Mouse (Mus musculus) midbrain, embryonic 12.5 days (tissue): ENCODE results near the gene Hdhd5. TPM values are rescaled to one million over a fixed set of nuclear protein-coding genes. Genes with fewer than 3 reads are reported as not detected.

Experiments used
- ATAC-seq: fragments of 200-750 bp; cut with Nextera tagmentation; 2 replicates; pipeline ENCODE4 v1.8.0; 2017; ENCODE audit warnings: low read depth, moderate TSS enrichment, moderate library complexity; ENCODE audit not compliant: low FRiP score
- H3K27ac ChIP-seq: fragments of 300-500 bp; sonication (generic); replicated peaks from 2 replicates; pipeline ENCODE4 v1.5.1; 2016; ENCODE audit warnings: mild to moderate bottlenecking
- H3K27me3 ChIP-seq: fragments of 300-500 bp; sonication (generic); 2 replicates; pipeline ENCODE4 v1.6.1; 2016; ENCODE audit warnings: mild to moderate bottlenecking
- H3K36me3 ChIP-seq: fragments of 300-500 bp; sonication (generic); 2 replicates; pipeline ENCODE4 v1.6.1; 2016
- H3K4me1 ChIP-seq: fragments of 300-500 bp; sonication (generic); 2 replicates; pipeline ENCODE4 v1.6.1; 2016
- H3K4me2 ChIP-seq: fragments of 300-500 bp; sonication (generic); replicated peaks from 2 replicates; pipeline ENCODE4 v1.6.1; 2016; ENCODE audit warnings: mild to moderate bottlenecking, moderate library complexity
- H3K4me3 ChIP-seq: fragments of 300-500 bp; sonication (generic); 2 replicates; pipeline ENCODE4 v1.5.1; 2016; ENCODE audit warnings: mild to moderate bottlenecking
- H3K9ac ChIP-seq: fragments of 300-500 bp; sonication (generic); replicated peaks from 2 replicates; pipeline ENCODE4 v1.6.1; 2016; ENCODE audit warnings: mild to moderate bottlenecking, moderate library complexity
- H3K9me3 ChIP-seq: fragments of 300-500 bp; sonication (generic); 2 replicates; pipeline ENCODE4 v1.6.1; 2016; ENCODE audit warnings: mild to moderate bottlenecking
- WGBS: fragments of 180-500 bp; shearing (Covaris S2); methylation state at CpG from one replicate; pipeline ENCODE4 v1.1.7; 2016; 5-methylcytosine and 5-hydroxymethylcytosine counted together
- polyA plus RNA-seq: library from polyadenylated mRNA; unstranded; fragments of >200 nt; fragmentation: Nextera tagmentation; extraction: Ambion mirVana; gene quantifications from 2 replicates; pipeline ENCODE4 v1.2.1, GENCODE M21; 2016

Hdhd5 gene
- polyA plus RNA-seq, 1 experiment from 2014 or later: 19.0 TPM

GRCm38 (mm10) chr6:120481538-120481937 lies 49.6 kb downstream of the Hdhd5 start:
- ATAC-seq: no peak
- WGBS: 93% methylated on average over 6 of the region's 6 CpGs
- Histone ChIP-seq H3K4me2 (no peak overlapping the region), H3K9me3 (no peaks in the 10 kb centered on the region), H3K4me3 (no peak overlapping the region), H3K9ac (no peak overlapping the region), H3K27ac (no peak overlapping the region), H3K36me3 (no peaks in the 10 kb centered on the region), H3K4me1 (0 out of 2 replicates have a peak, but pooled peaks cover 7% of the 10 kb centered on the region), H3K27me3 (no peaks in the 10 kb centered on the region)

GRCm38 (mm10) chr6:120480361-120480760 lies 50.8 kb downstream of the Hdhd5 start:
- H3K27me3 ChIP-seq: no peaks in the 10 kb centered on the region
- WGBS: 90% methylated on average over 5 of the region's 5 CpGs

GRCm38 (mm10) chr6:120479302-120479701 lies 51.8 kb downstream of the Hdhd5 start:
- Histone ChIP-seq H3K4me1 (0 out of 2 replicates have a peak, but pooled peaks cover 7% of the 10 kb centered on the region), H3K9me3 (no peaks in the 10 kb centered on the region), H3K4me3 (no peak overlapping the region), H3K4me2 (no peak overlapping the region), H3K27me3 (no peaks in the 10 kb centered on the region), H3K9ac (no peak overlapping the region), H3K27ac (no peak overlapping the region), H3K36me3 (no peaks in the 10 kb centered on the region)
- no peak for ATAC-seq
- WGBS: 94% methylated on average over 2 of the region's 2 CpGs

More at GRCm38 (mm10) chr6:120480361-120480760, 50.8 kb downstream of the Hdhd5 start:
- ATAC-seq: no peak
- Histone ChIP-seq H3K4me2 (no peak overlapping the region), H3K4me1 (0 out of 2 replicates have a peak, but pooled peaks cover 7% of the 10 kb centered on the region), H3K36me3 (no peaks in the 10 kb centered on the region), H3K9ac (no peak overlapping the region), H3K9me3 (no peaks in the 10 kb centered on the region), H3K27ac (no peak overlapping the region), H3K4me3 (no peak overlapping the region)

GRCm38 (mm10) chr6:120475288-120475687 lies 55.8 kb downstream of the Hdhd5 start:
- Histone ChIP-seq H3K9ac (no peak overlapping the region), H3K4me2 (no peak overlapping the region), H3K36me3 (no peaks in the 10 kb centered on the region), H3K27ac (no peak overlapping the region), H3K4me3 (no peak overlapping the region), H3K4me1 (peaks cover 25% of the 10 kb centered on the region), H3K9me3 (no peaks in the 10 kb centered on the region), H3K27me3 (no peaks in the 10 kb centered on the region; the same call in 1 of the 2 replicates)
- no peak for ATAC-seq
- WGBS: 85% methylated on average over 8 of the region's 8 CpGs

GRCm38 (mm10) chr6:120473427-120473826 lies 57.7 kb downstream of the Hdhd5 start:
- no peaks in the 10 kb centered on the region for H3K36me3 ChIP-seq
- H3K9me3 ChIP-seq: no peaks in the 10 kb centered on the region
- ATAC-seq: no peak
- WGBS: 34% methylated on average over 5 of the region's 5 CpGs
- H3K9ac ChIP-seq: no peak overlapping the region
- H3K27me3 ChIP-seq: no peaks in the 10 kb centered on the region; the same call in 1 of the 2 replicates
- H3K4me3 ChIP-seq: no peak overlapping the region
- peak overlapping the region; percentile 84 for H3K27ac ChIP-seq
- H3K4me2 ChIP-seq: no peak overlapping the region
- peaks cover 25% of the 10 kb centered on the region for H3K4me1 ChIP-seq

- WGBS: 16% methylated on average over 8 of the region's 8 CpGs
- H3K9ac ChIP-seq: no peak overlapping the region
- ATAC-seq: peak; percentile 58
- H3K27ac ChIP-seq: peak overlapping the region; percentile 84
- peaks cover 25% of the 10 kb centered on the region for H3K4me1 ChIP-seq
- no peak overlapping the region for H3K4me3 ChIP-seq
- H3K27me3 ChIP-seq: no peaks in the 10 kb centered on the region; the same call in 1 of the 2 replicates
- peak overlapping the region; percentile 24 for H3K4me2 ChIP-seq
- no peaks in the 10 kb centered on the region for H3K9me3 ChIP-seq
- no peaks in the 10 kb centered on the region for H3K36me3 ChIP-seq
Observed at GRCm38 (mm10) chr6:120472455-120473140, 58.5 kb downstream of the Hdhd5 start.

- H3K4me2 ChIP-seq: peak overlapping the region; percentile 24; the same call in 1 of the 2 replicates
- 4% methylated on average over 5 of the region's 5 CpGs for WGBS
- H3K4me3 ChIP-seq: no peak overlapping the region
- H3K9ac ChIP-seq: no peak overlapping the region
- H3K36me3 ChIP-seq: no peaks in the 10 kb centered on the region
- H3K27ac ChIP-seq: peak overlapping the region; percentile 84
- no peaks in the 10 kb centered on the region for H3K9me3 ChIP-seq
- peaks cover 1% of the 10 kb centered on the region; the same call in 1 of the 2 replicates for H3K27me3 ChIP-seq
- peak; percentile 79 for ATAC-seq
- H3K4me1 ChIP-seq: peaks cover 25% of the 10 kb centered on the region
Observed at GRCm38 (mm10) chr6:120471991-120472441, 59.1 kb downstream of the Hdhd5 start.

GRCm38 (mm10) chr6:120470666-120471065 lies 60.5 kb downstream of the Hdhd5 start:
- H3K27ac ChIP-seq: no peak overlapping the region
- H3K36me3 ChIP-seq: no peaks in the 10 kb centered on the region
- WGBS: 89% methylated on average over 1 of the region's 1 CpGs
- H3K9ac ChIP-seq: no peak overlapping the region
- no peak overlapping the region for H3K4me2 ChIP-seq
- no peak overlapping the region for H3K4me3 ChIP-seq
- peaks cover 4% of the 10 kb centered on the region for H3K27me3 ChIP-seq
- peaks cover 25% of the 10 kb centered on the region for H3K4me1 ChIP-seq
- no peaks in the 10 kb centered on the region for H3K9me3 ChIP-seq
- no peak for ATAC-seq

- Histone ChIP-seq H3K4me2 (no peak overlapping the region), H3K4me1 (peaks cover 25% of the 10 kb centered on the region), H3K9me3 (no peaks in the 10 kb centered on the region), H3K27ac (no peak overlapping the region), H3K36me3 (no peaks in the 10 kb centered on the region), H3K27me3 (peaks cover 13% of the 10 kb centered on the region), H3K4me3 (no peak overlapping the region), H3K9ac (no peak overlapping the region)
- no peak for ATAC-seq
Observed at GRCm38 (mm10) chr6:120469770-120470169, 61.3 kb downstream of the Hdhd5 start.

- H3K27me3 ChIP-seq: peaks cover 18% of the 10 kb centered on the region
- WGBS: 77% methylated on average over 3 of the region's 3 CpGs
- peaks cover 25% of the 10 kb centered on the region for H3K4me1 ChIP-seq
- no peak overlapping the region for H3K9ac ChIP-seq
- no peaks in the 10 kb centered on the region for H3K36me3 ChIP-seq
- H3K27ac ChIP-seq: no peak overlapping the region
- no peak overlapping the region for H3K4me2 ChIP-seq
- no peaks in the 10 kb centered on the region for H3K9me3 ChIP-seq
- H3K4me3 ChIP-seq: no peak overlapping the region
- no peak for ATAC-seq
Observed at GRCm38 (mm10) chr6:120469268-120469667, 61.9 kb downstream of the Hdhd5 start.

GRCm38 (mm10) chr6:120468259-120468658 lies 62.9 kb downstream of the Hdhd5 start:
- Histone ChIP-seq H3K9ac (no peak overlapping the region), H3K4me2 (no peak overlapping the region), H3K27ac (no peak overlapping the region), H3K36me3 (no peaks in the 10 kb centered on the region), H3K4me1 (peaks cover 27% of the 10 kb centered on the region), H3K9me3 (no peaks in the 10 kb centered on the region), H3K4me3 (no peak overlapping the region), H3K27me3 (peaks cover 28% of the 10 kb centered on the region)
- WGBS: 93% methylated on average over 4 of the region's 4 CpGs
- ATAC-seq: no peak

- H3K36me3 ChIP-seq: no peaks in the 10 kb centered on the region
- no peaks in the 10 kb centered on the region for H3K9me3 ChIP-seq
- no peak for ATAC-seq
- H3K4me3 ChIP-seq: no peak overlapping the region
- H3K4me2 ChIP-seq: no peak overlapping the region
- H3K9ac ChIP-seq: no peak overlapping the region
- peaks cover 42% of the 10 kb centered on the region for H3K27me3 ChIP-seq
- H3K4me1 ChIP-seq: peaks cover 13% of the 10 kb centered on the region
- no peak overlapping the region for H3K27ac ChIP-seq
- WGBS: 78% methylated on average over 10 of the region's 10 CpGs
Observed at GRCm38 (mm10) chr6:120466609-120467329, 64.3 kb downstream of the Hdhd5 start.
